Comparison of ENCODE assay signal across 8 mouse cellular contexts in the genomic region with DNA sequence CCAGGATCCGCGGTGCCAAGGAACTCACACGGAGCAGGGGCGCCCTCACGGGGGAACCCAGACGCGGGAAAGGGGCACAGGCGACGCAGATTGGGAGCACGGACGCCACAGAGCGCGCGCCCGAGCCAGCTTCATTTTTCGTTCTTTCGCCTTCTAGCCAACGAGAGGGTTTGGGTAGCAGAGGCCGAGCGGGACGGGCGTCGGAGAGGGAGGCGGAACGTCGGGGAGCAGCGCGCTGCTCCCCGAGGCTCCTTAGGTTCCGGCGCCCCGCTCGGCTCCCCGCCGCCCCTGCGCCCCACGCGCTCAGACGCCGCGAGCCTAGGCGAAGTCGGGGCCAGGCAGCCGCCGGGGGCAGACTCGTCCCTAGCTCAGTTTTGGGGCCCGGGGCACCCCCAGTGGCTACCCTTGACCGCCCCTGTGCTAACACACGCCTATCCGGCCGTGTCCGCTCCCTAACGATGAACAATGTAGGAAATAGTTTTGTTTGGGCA. TPM values are rescaled to one million over a fixed set of nuclear protein-coding genes. Genes with fewer than 3 reads are reported as not detected.
DNase-seq lines count a peak whose midpoint lies in the region; ATAC-seq and TF ChIP-seq lines count a peak whose summit lies in the region.

No protein-coding gene starts in this region.

- under 1% methylated on average over 53 of the region's 53 CpGs for WGBS in heart, embryonic 16.5 days
- WGBS in liver, embryonic 16.5 days (ENCODE audit: insufficient replicate concordance) = under 1% methylated on average over 53 of the region's 53 CpGs

- no peak for TF ChIP-seq EP300 in ES-Bruce4 (IDR thresholded peaks at IDR 0.05; ENCODE audit: insufficient read depth, low read depth, low read length)

- intact Hi-C loops in gastrocnemius, adult 2 months (cut with DNase I) = loop anchor here (5.0 kb wide), 1 partner anchor 37 kb away; no protein-coding TSS in a partner anchor
- intact Hi-C loops in gastrocnemius, postnatal 36 days (cut with DNase I) = no loop called here

- H3K4me3 ChIP-seq in gastrocnemius, adult 2 months = peak overlapping the region; percentile 54
- peak overlapping the region; percentile 53 for H3K4me3 ChIP-seq in ES-Bruce4 (ENCODE audit: low read depth, low read length)
- H3K4me3 ChIP-seq in heart, embryonic 16.5 days (ENCODE audit: low read length) = peak overlapping the region; percentile 54
- peak overlapping the region; percentile 32 for H3K4me3 ChIP-seq in liver, embryonic 16.5 days (ENCODE audit: low read depth, low read length)

- no peak for TF ChIP-seq POLR2A in ES-Bruce4 (IDR thresholded peaks at IDR 0.05; ENCODE audit: insufficient read depth, low read length)

- H3K27ac ChIP-seq in gastrocnemius, adult 2 months = no peak overlapping the region
- no peak overlapping the region for H3K27ac ChIP-seq in ES-Bruce4 (ENCODE audit: insufficient read depth, low read length)
- peak overlapping the region; percentile 66 for H3K27ac ChIP-seq in heart, embryonic 16.5 days (ENCODE audit: low read length)
- H3K27ac ChIP-seq in liver, embryonic 16.5 days (ENCODE audit: low read length) = peak overlapping the region; percentile 24

- no peaks in the 10 kb centered on the region for H3K4me1 ChIP-seq in ES-Bruce4 (ENCODE audit: control insufficient read depth, insufficient read depth, low read length)
- no peaks in the 10 kb centered on the region; the same call in 1 of the 2 replicates for H3K4me1 ChIP-seq in heart, embryonic 16.5 days (ENCODE audit: control insufficient read depth, insufficient read depth, low read length)
- no peaks in the 10 kb centered on the region for H3K4me1 ChIP-seq in liver, embryonic 16.5 days (ENCODE audit: control insufficient read depth, low read depth, low read length)

- no peak for TF ChIP-seq CTCF in gastrocnemius, adult 2 months (IDR thresholded peaks at IDR 0.05)
- no peak for TF ChIP-seq CTCF in ES-Bruce4 (IDR thresholded peaks at IDR 0.05; ENCODE audit: low read depth, low read length)

- peak overlapping the region; percentile 52 for H3K4me2 ChIP-seq in heart, embryonic 16.5 days (ENCODE audit: low read depth, low read length)
- peak overlapping the region; percentile 49 for H3K4me2 ChIP-seq in liver, embryonic 16.5 days (ENCODE audit: low read depth, low read length)

- DNase-seq in gastrocnemius, adult 2 months = peak; percentile 48
- no peak for DNase-seq in gastrocnemius, postnatal 36 days
- no peak for DNase-seq in frontal cortex, postnatal 14 days (ENCODE audit: low spot score in 2 of 2)
- DNase-seq in layer of hippocampus, postnatal 10 days (ENCODE audit: low spot score in 2 of 2) = no peak

- peaks cover 43% of the 10 kb centered on the region for H3K27me3 ChIP-seq in ES-Bruce4 (ENCODE audit: control insufficient read depth, insufficient read depth, low read length, poor library complexity, severe bottlenecking)
- H3K27me3 ChIP-seq in heart, embryonic 16.5 days (ENCODE audit: control insufficient read depth, insufficient read depth, low read length) = peaks cover 44% of the 10 kb centered on the region
- peaks cover 69% of the 10 kb centered on the region for H3K27me3 ChIP-seq in liver, embryonic 16.5 days (ENCODE audit: control insufficient read depth, insufficient read depth, low read depth, low read length)

- peaks cover under 1% of the 10 kb centered on the region; the same call in 1 of the 2 replicates for H3K9me3 ChIP-seq in ES-Bruce4 (replicated peaks; ENCODE audit: control insufficient read depth, insufficient read depth, low read length, poor library complexity, severe bottlenecking)
- H3K9me3 ChIP-seq in heart, embryonic 16.5 days (replicated peaks; ENCODE audit: control insufficient read depth, low read length) = peaks cover 3% of the 10 kb centered on the region
- peaks cover 2% of the 10 kb centered on the region; the same call in 1 of the 2 replicates for H3K9me3 ChIP-seq in liver, embryonic 16.5 days (replicated peaks; ENCODE audit: control insufficient read depth, low read length)

- peak overlapping the region; percentile 59; the same call in 1 of the 2 replicates for H3K9ac ChIP-seq in ES-Bruce4 (ENCODE audit: low read depth, poor library complexity, severe bottlenecking)
- peak overlapping the region; percentile 77 for H3K9ac ChIP-seq in heart, embryonic 16.5 days (ENCODE audit: low read length)
- H3K9ac ChIP-seq in liver, embryonic 16.5 days (ENCODE audit: low read depth, low read length) = no peak overlapping the region

- no peak for ATAC-seq in heart, embryonic 16.5 days (replicated peaks; ENCODE audit: extremely low read depth, insufficient read depth, low FRiP score)
- ATAC-seq in liver, embryonic 16.5 days (ENCODE audit: low read depth) = 0 out of 2 replicates have a peak, but pooled peaks have one; percentile 4
- no peak for ATAC-seq in activated CD4-positive, CD25-positive, alpha-beta regulatory T cell, adult 4 months

- H3K36me3 ChIP-seq in ES-Bruce4 (ENCODE audit: control insufficient read depth, insufficient read depth, low read length, poor library complexity, severe bottlenecking) = no peaks in the 10 kb centered on the region
- H3K36me3 ChIP-seq in heart, embryonic 16.5 days (ENCODE audit: control insufficient read depth, insufficient read depth) = peaks cover 8% of the 10 kb centered on the region
- no peaks in the 10 kb centered on the region; the same call in 1 of the 2 replicates for H3K36me3 ChIP-seq in liver, embryonic 16.5 days (ENCODE audit: control insufficient read depth, insufficient read depth)

RNA-seq across cellular contexts. Expression of gene Igf2, which starts 2.6 kb away (rescaled TPM):
- total RNA-seq in gastrocnemius, adult 2 months (2021) = 10 to 100 TPM; 26.1 to 32.7 TPM
- total RNA-seq in gastrocnemius, postnatal 36 days (2021) = 10 to 100 TPM; 87.0 to 98.1 TPM
- 272 and 297 TPM in 2 replicates for polyA plus RNA-seq in ES-Bruce4 (2011; ENCODE audit: insufficient read depth, insufficient read length, low read depth, missing spikeins)
- polyA plus RNA-seq in heart, embryonic 16.5 days (2015; fragmentation: Nextera tagmentation; extraction: Ambion mirVana) = 914 and 1,144 TPM in 2 replicates
- polyA plus RNA-seq in liver, embryonic 16.5 days (2015; fragmentation: Nextera tagmentation; extraction: Ambion mirVana) = 602 and 693 TPM in 2 replicates
- total RNA-seq in layer of hippocampus, postnatal 10 days (2021) = 100 to 1,000 TPM; 209 to 223 TPM
- under 1 TPM in 1 of 2 experiments, not detected in 1; 0.24 TPM for polyA plus RNA-seq in activated CD4-positive, CD25-positive, alpha-beta regulatory T cell, adult 4 months (2017; shearing (Covaris generic))

RNA-seq across cellular contexts. Expression of gene Gm49394, which starts 5.8 kb away (rescaled TPM):
- total RNA-seq in gastrocnemius, adult 2 months (2021) = not detected
- total RNA-seq in gastrocnemius, postnatal 36 days (2021) = under 1 TPM in 1 of 2 experiments, not detected in 1; 0.17 TPM
- polyA plus RNA-seq in ES-Bruce4 (2011; ENCODE audit: insufficient read depth, insufficient read length, low read depth, missing spikeins) = 0.34 and 0.37 TPM in 2 replicates
- 0.32 TPM in 1 of 2 replicates, not detected in the other for polyA plus RNA-seq in heart, embryonic 16.5 days (2015; fragmentation: Nextera tagmentation; extraction: Ambion mirVana)
- polyA plus RNA-seq in liver, embryonic 16.5 days (2015; fragmentation: Nextera tagmentation; extraction: Ambion mirVana) = not detected in 2 replicates
- under 1 TPM; 0.11 to 0.51 TPM for total RNA-seq in layer of hippocampus, postnatal 10 days (2021)
- not detected for polyA plus RNA-seq in activated CD4-positive, CD25-positive, alpha-beta regulatory T cell, adult 4 months (2017; shearing (Covaris generic))

Comparison
In these comparisons a context has a peak if more than half of its experiments do, and no peak if none do; other contexts are left out.
1. H3K27ac ChIP-seq: peak in heart, embryonic 16.5 days (single experiment) and liver, embryonic 16.5 days (single experiment); none in gastrocnemius, adult 2 months (single experiment) and ES-Bruce4 (single experiment).
2. RNA of gene Igf2, which starts 2.6 kb away (polyA plus RNA-seq): 914 to 1,144 TPM in heart, embryonic 16.5 days, 602 to 693 TPM in liver, embryonic 16.5 days and 272 to 297 TPM in ES-Bruce4; 0.24 TPM in activated CD4-positive, CD25-positive, alpha-beta regulatory T cell, adult 4 months; every median in the first group is over 100 times any median in the second.
3. Peak in every context shown above with its lines, with median percentiles within 50 percentile points of each other: H3K4me3 ChIP-seq.